ENCODE assay signal across 12 mouse cellular contexts in genomic region chr3:95355911-95356544, GRCm38 (mm10). TPM values are rescaled to one million over a fixed set of nuclear protein-coding genes. Genes with fewer than 3 reads are reported as not detected.
DNase-seq lines count a peak whose midpoint lies in the region; ATAC-seq and TF ChIP-seq lines count a peak whose summit lies in the region.
"Not testable (repeated sequence)": the region's sequence is repeated elsewhere in the genome, so short reads cannot be mapped to it uniquely, and the experiment has no call there.
"Had no signal": no experiment of that assay in that cellular context is flagged by ENCODE, and none has a peak within 500 bp of the region (broad histone marks: within the 10 kb centered on the region; RNA-seq: fewer than 3 reads in every experiment).

No protein-coding gene starts in this region.

- H3K4me3 ChIP-seq in E14TG2a.4 (replicated peaks; ENCODE audit: low read length) = peak overlapping the region; percentile 75
- H3K4me3 ChIP-seq in embryonic facial prominence, embryonic 14.5 days (ENCODE audit: low read depth, low read length) = peak overlapping the region; percentile 47
- peak overlapping the region; percentile 73 for H3K4me3 ChIP-seq in gastrocnemius, adult 2 months
- peak overlapping the region; percentile 56 for H3K4me3 ChIP-seq in hindbrain, embryonic 12.5 days
- H3K4me3 ChIP-seq in kidney, postnatal 0 days (replicated peaks; ENCODE audit: low read depth, low read length) = peak overlapping the region; percentile 43
- peak overlapping the region; percentile 66 for H3K4me3 ChIP-seq in liver, embryonic 16.5 days (ENCODE audit: low read depth, low read length)
- H3K4me3 ChIP-seq in midbrain, embryonic 14.5 days (replicated peaks; ENCODE audit: low read depth, low read length) = peak overlapping the region; percentile 43
- H3K4me3 ChIP-seq in spleen, adult 2 months (ENCODE audit: extremely low read depth, insufficient read depth, insufficient read length) = peak overlapping the region; percentile 23; the same call in 1 of the 2 replicates

- peak overlapping the region; percentile 46 for H3K4me2 ChIP-seq in embryonic facial prominence, embryonic 14.5 days (ENCODE audit: low read depth, low read length)
- H3K4me2 ChIP-seq in hindbrain, embryonic 12.5 days (replicated peaks) = peak overlapping the region; percentile 49
- H3K4me2 ChIP-seq in kidney, postnatal 0 days (ENCODE audit: low read length) = peak overlapping the region; percentile 54; the same call in 1 of the 2 replicates
- peak overlapping the region; percentile 68 for H3K4me2 ChIP-seq in liver, embryonic 16.5 days (ENCODE audit: low read depth, low read length)
- peak overlapping the region; percentile 50 for H3K4me2 ChIP-seq in midbrain, embryonic 14.5 days (ENCODE audit: low read length)

- TF ChIP-seq POLR2A in spleen, adult 2 months (IDR thresholded peaks at IDR 0.05; ENCODE audit: low read depth, low read length) = not testable (repeated sequence)

- not testable (repeated sequence) for TF ChIP-seq CTCF in E14TG2a.4 (conservative IDR thresholded peaks at IDR 0.05; ENCODE audit: low read length); gastrocnemius, adult 2 months (IDR thresholded peaks at IDR 0.05); kidney, postnatal 0 days (IDR thresholded peaks at IDR 0.05; ENCODE audit: low read depth); spleen, adult 2 months (IDR thresholded peaks at IDR 0.05; ENCODE audit: extremely low read depth, insufficient read depth, insufficient read length, insufficient replicate concordance)

- intact Hi-C loops in gastrocnemius, adult 2 months (cut with DNase I) = not testable (repeated sequence)

- peak overlapping the region; percentile 69; the same call in 1 of the 2 replicates for H3K9ac ChIP-seq in embryonic facial prominence, embryonic 14.5 days (ENCODE audit: low read depth, low read length)
- 0 out of 2 replicates have a peak overlapping the region, but pooled peaks have one; percentile 45 for H3K9ac ChIP-seq in hindbrain, embryonic 12.5 days
- H3K9ac ChIP-seq in kidney, postnatal 0 days (ENCODE audit: low read depth, low read length); liver, embryonic 16.5 days (ENCODE audit: low read depth, low read length); midbrain, embryonic 14.5 days (replicated peaks; ENCODE audit: low read length): not testable (repeated sequence)

- H3K36me3 ChIP-seq in E14TG2a.4 (ENCODE audit: insufficient read depth, low read length) = peaks cover 34% of the 10 kb centered on the region
- H3K36me3 ChIP-seq in embryonic facial prominence, embryonic 14.5 days (ENCODE audit: control insufficient read depth, insufficient read depth, low read length) = peaks cover 28% of the 10 kb centered on the region
- H3K36me3 ChIP-seq in hindbrain, embryonic 12.5 days = peaks cover 17% of the 10 kb centered on the region
- H3K36me3 ChIP-seq in kidney, postnatal 0 days (ENCODE audit: insufficient read depth, low read length); liver, embryonic 16.5 days (ENCODE audit: control insufficient read depth, insufficient read depth); spleen, adult 2 months (ENCODE audit: control insufficient read depth, insufficient read depth, low read length): not testable (repeated sequence)
- peaks cover 25% of the 10 kb centered on the region for H3K36me3 ChIP-seq in midbrain, embryonic 14.5 days (ENCODE audit: control insufficient read depth, insufficient read depth, low read length)

- H3K27me3 ChIP-seq in E14TG2a.4 (ENCODE audit: insufficient read depth, low read length); embryonic facial prominence, embryonic 14.5 days (replicated peaks; ENCODE audit: control insufficient read depth, insufficient read depth, low read length); hindbrain, embryonic 12.5 days; kidney, postnatal 0 days (ENCODE audit: insufficient read depth, low read length); liver, embryonic 16.5 days (ENCODE audit: control insufficient read depth, insufficient read depth, low read depth, low read length); midbrain, embryonic 14.5 days (ENCODE audit: control insufficient read depth, insufficient read depth, low read length); spleen, adult 2 months (ENCODE audit: control insufficient read depth, insufficient read depth, low read length): not testable (repeated sequence)

- peaks cover 14% of the 10 kb centered on the region for H3K4me1 ChIP-seq in E14TG2a.4 (replicated peaks; ENCODE audit: low read depth, low read length)
- H3K4me1 ChIP-seq in embryonic facial prominence, embryonic 14.5 days (ENCODE audit: control insufficient read depth, insufficient read depth, low read length); hindbrain, embryonic 12.5 days; kidney, postnatal 0 days (replicated peaks; ENCODE audit: insufficient read depth, low read length); liver, embryonic 16.5 days (ENCODE audit: control insufficient read depth, low read depth, low read length); midbrain, embryonic 14.5 days (ENCODE audit: control insufficient read depth, insufficient read depth, low read length); spleen, adult 2 months (ENCODE audit: control insufficient read depth, insufficient read depth, insufficient read length): not testable (repeated sequence)

- not testable (repeated sequence) for H3K27ac ChIP-seq in embryonic facial prominence, embryonic 14.5 days (replicated peaks; ENCODE audit: low read depth, low read length); gastrocnemius, adult 2 months; hindbrain, embryonic 12.5 days; kidney, postnatal 0 days; liver, embryonic 16.5 days (ENCODE audit: low read length); midbrain, embryonic 14.5 days (replicated peaks; ENCODE audit: low read depth, low read length); spleen, adult 2 months (ENCODE audit: insufficient read depth, low read length)

- not testable (repeated sequence) for H3K9me3 ChIP-seq in E14TG2a.4 (ENCODE audit: low read length); embryonic facial prominence, embryonic 14.5 days (ENCODE audit: control insufficient read depth, low read length); hindbrain, embryonic 12.5 days (replicated peaks); kidney, postnatal 0 days (replicated peaks; ENCODE audit: low read length); liver, embryonic 16.5 days (replicated peaks; ENCODE audit: control insufficient read depth, low read length); midbrain, embryonic 14.5 days (ENCODE audit: control insufficient read depth, low read length)

- DNase-seq in embryonic facial prominence, embryonic 14.5 days (ENCODE audit: low spot score); gastrocnemius, adult 2 months; kidney, postnatal 0 days (ENCODE audit: low spot score); midbrain, embryonic 14.5 days; spleen, adult 2 months (ENCODE audit: low read depth in 1 of 2, low spot score in 2 of 2): not testable (repeated sequence)

- 20% methylated on average over 4 of the region's 19 CpGs for WGBS in embryonic facial prominence, embryonic 14.5 days
- 31% methylated on average over 8 of the region's 19 CpGs for WGBS in hindbrain, embryonic 12.5 days
- 23% methylated on average over 7 of the region's 19 CpGs for WGBS in kidney, postnatal 0 days
- 12% methylated on average over 7 of the region's 19 CpGs for WGBS in liver, embryonic 16.5 days (ENCODE audit: insufficient replicate concordance)
- 26% methylated on average over 5 of the region's 19 CpGs for WGBS in midbrain, embryonic 14.5 days
- WGBS in spleen, adult 2 months = 16% methylated on average over 11 of the region's 19 CpGs

- not testable (repeated sequence) for ATAC-seq in embryonic facial prominence, embryonic 14.5 days (ENCODE audit: low read depth); hindbrain, embryonic 12.5 days (ENCODE audit: low FRiP score); kidney, postnatal 0 days (replicated peaks; ENCODE audit: low FRiP score, low read depth); liver, embryonic 16.5 days (ENCODE audit: low read depth); midbrain, embryonic 14.5 days (ENCODE audit: low FRiP score, low TSS enrichment)

RNA-seq across cellular contexts. Expression of gene Setdb1, which starts 1.0 kb away (rescaled TPM):
- 39.3 and 44.2 TPM in 2 replicates for polyA plus RNA-seq in embryonic facial prominence, embryonic 14.5 days (2014; fragmentation: Nextera tagmentation; extraction: Ambion mirVana)
- 10 to 100 TPM; 10.6 to 11.7 TPM for total RNA-seq in gastrocnemius, adult 2 months (2021)
- polyA plus RNA-seq in hindbrain, embryonic 12.5 days (2016; fragmentation: Nextera tagmentation; extraction: Ambion mirVana) = 56.3 and 62.9 TPM in 2 replicates
- polyA plus RNA-seq in kidney, postnatal 0 days (2015; fragmentation: Nextera tagmentation; extraction: Ambion mirVana) = 22.2 and 23.2 TPM in 2 replicates
- 12.2 and 13.0 TPM in 2 replicates for polyA plus RNA-seq in liver, embryonic 16.5 days (2015; fragmentation: Nextera tagmentation; extraction: Ambion mirVana)
- 36.8 and 53.6 TPM in 2 replicates for polyA plus RNA-seq in midbrain, embryonic 14.5 days (2014; fragmentation: Nextera tagmentation; extraction: Ambion mirVana)
- 9.4 and 10.4 TPM in 2 replicates for polyA plus RNA-seq in spleen, adult 2 months (2012; rRNA removed)

RNA-seq across cellular contexts. Expression of gene Cers2, which starts 41.4 kb away (rescaled TPM):
- 133 and 134 TPM in 2 replicates for polyA plus RNA-seq in embryonic facial prominence, embryonic 14.5 days (2014; fragmentation: Nextera tagmentation; extraction: Ambion mirVana)
- 10 to 100 TPM; 19.6 to 23.4 TPM for total RNA-seq in gastrocnemius, adult 2 months (2021)
- 115 TPM in 2 replicates for polyA plus RNA-seq in hindbrain, embryonic 12.5 days (2016; fragmentation: Nextera tagmentation; extraction: Ambion mirVana)
- 172 and 186 TPM in 2 replicates for polyA plus RNA-seq in kidney, postnatal 0 days (2015; fragmentation: Nextera tagmentation; extraction: Ambion mirVana)
- 111 and 117 TPM in 2 replicates for polyA plus RNA-seq in liver, embryonic 16.5 days (2015; fragmentation: Nextera tagmentation; extraction: Ambion mirVana)
- 70.6 and 83.2 TPM in 2 replicates for polyA plus RNA-seq in midbrain, embryonic 14.5 days (2014; fragmentation: Nextera tagmentation; extraction: Ambion mirVana)
- polyA plus RNA-seq in spleen, adult 2 months (2012; rRNA removed) = 95.7 and 101 TPM in 2 replicates

RNA-seq across cellular contexts. Expression of gene 4930558C23Rik, which starts 46.6 kb away (rescaled TPM):
- polyA plus RNA-seq in embryonic facial prominence, embryonic 14.5 days (2014; fragmentation: Nextera tagmentation; extraction: Ambion mirVana) = 0.30 TPM in 1 of 2 replicates, not detected in the other
- total RNA-seq in gastrocnemius, adult 2 months (2021) = not detected
- not detected in 2 replicates for polyA plus RNA-seq in hindbrain, embryonic 12.5 days (2016; fragmentation: Nextera tagmentation; extraction: Ambion mirVana)
- polyA plus RNA-seq in kidney, postnatal 0 days (2015; fragmentation: Nextera tagmentation; extraction: Ambion mirVana) = 0.22 and 0.26 TPM in 2 replicates
- not detected in 2 replicates for polyA plus RNA-seq in liver, embryonic 16.5 days (2015; fragmentation: Nextera tagmentation; extraction: Ambion mirVana)
- polyA plus RNA-seq in midbrain, embryonic 14.5 days (2014; fragmentation: Nextera tagmentation; extraction: Ambion mirVana) = not detected in 2 replicates
- polyA plus RNA-seq in spleen, adult 2 months (2012; rRNA removed) = not detected in 2 replicates
- total RNA-seq: adrenal gland, postnatal 14 days; gastrocnemius, postnatal 10 days; heart, postnatal 4 days; left cerebral cortex, postnatal 14 days had no signal

RNA-seq across cellular contexts. Expression of gene Anxa9, which starts 49.1 kb away (rescaled TPM):
- polyA plus RNA-seq in embryonic facial prominence, embryonic 14.5 days (2014; fragmentation: Nextera tagmentation; extraction: Ambion mirVana) = 2.8 TPM in 2 replicates
- not detected for total RNA-seq in gastrocnemius, adult 2 months (2021)
- 0.87 and 1.1 TPM in 2 replicates for polyA plus RNA-seq in hindbrain, embryonic 12.5 days (2016; fragmentation: Nextera tagmentation; extraction: Ambion mirVana)
- 9.9 and 10.1 TPM in 2 replicates for polyA plus RNA-seq in kidney, postnatal 0 days (2015; fragmentation: Nextera tagmentation; extraction: Ambion mirVana)
- polyA plus RNA-seq in liver, embryonic 16.5 days (2015; fragmentation: Nextera tagmentation; extraction: Ambion mirVana) = 2.2 and 2.5 TPM in 2 replicates
- 0.45 and 0.55 TPM in 2 replicates for polyA plus RNA-seq in midbrain, embryonic 14.5 days (2014; fragmentation: Nextera tagmentation; extraction: Ambion mirVana)
- 2.6 and 2.7 TPM in 2 replicates for polyA plus RNA-seq in spleen, adult 2 months (2012; rRNA removed)

Comparison
In these comparisons a context has a peak if more than half of its experiments do, and no peak if none do; other contexts are left out.
1. H3K4me3 ChIP-seq: peak in every context shown above with its lines; median percentile 75 in E14TG2a.4; 73 in gastrocnemius, adult 2 months; 66 in liver, embryonic 16.5 days; 56 in hindbrain, embryonic 12.5 days; 47 in embryonic facial prominence, embryonic 14.5 days; 43 in kidney, postnatal 0 days; 43 in midbrain, embryonic 14.5 days; 23 in spleen, adult 2 months.